Mouse (Mus musculus) liver, embryonic 11.5 days (tissue): ENCODE data around the gene Phactr3. TPM values are rescaled to one million over a fixed set of nuclear protein-coding genes. Genes with fewer than 3 reads are reported as not detected.

ENCODE experiments used
- polyA plus RNA-seq: library from polyadenylated mRNA; unstranded; fragments of >200 nt; fragmentation: Nextera tagmentation; extraction: Ambion mirVana; gene quantifications from 2 replicates; pipeline ENCODE4 v1.2.1, GENCODE M21; 2014

The Phactr3 gene
- polyA plus RNA-seq, 1 experiment from 2014 or later = 0.90 TPM

Other genes starting within 250 kb of the Phactr3 start
- 3.2 and 3.9 TPM in 2 replicates for gene Gm14327, start 221.9 kb upstream of the Phactr3 start, polyA plus RNA-seq
- gene Zfp972, start 193.4 kb upstream of the Phactr3 start, polyA plus RNA-seq = 0.53 and 1.4 TPM in 2 replicates
- gene Gm14326, start 161.7 kb upstream of the Phactr3 start, polyA plus RNA-seq = 9.0 and 12.8 TPM in 2 replicates
- gene Zfp971, start 95.7 kb upstream of the Phactr3 start, polyA plus RNA-seq = 9.2 and 11.8 TPM in 2 replicates
- gene Zfp931, start 40.5 kb upstream of the Phactr3 start, polyA plus RNA-seq = 9.6 TPM in 2 replicates